Mouse (Mus musculus) E14TG2a.4 (cell line): ENCODE measurements around the gene Ssbp2.

ENCODE experiments used
- H3K27me3 ChIP-seq: 2 replicates; pipeline ENCODE4 v1.6.1; 2014; ENCODE audit warnings: low read length, control low read depth; ENCODE audit not compliant: insufficient read depth
- H3K36me3 ChIP-seq: 2 replicates; pipeline ENCODE4 v1.6.1; 2014; ENCODE audit warnings: low read length, control low read depth; ENCODE audit not compliant: insufficient read depth
- H3K4me1 ChIP-seq: replicated peaks from 2 replicates; pipeline ENCODE4 v1.6.1; 2014; ENCODE audit warnings: low read depth, low read length, control low read depth
- H3K4me3 ChIP-seq: replicated peaks from 2 replicates; pipeline ENCODE4 v1.5.1; 2014; ENCODE audit warnings: mild to moderate bottlenecking, low read length
- H3K9me3 ChIP-seq: 2 replicates; pipeline ENCODE4 v1.6.1; 2014; ENCODE audit warnings: low read length, control low read depth
- CTCF ChIP-seq: conservative IDR thresholded peaks from 2 replicates; pipeline ENCODE4 v1.5.1; 2014; ENCODE audit warnings: low read length
- NANOG ChIP-seq: IDR thresholded peaks from 2 replicates; pipeline ENCODE4 v1.6.1; 2014; ENCODE audit warnings: borderline replicate concordance, low read length, mixed read lengths
- POU5F1 ChIP-seq: IDR thresholded peaks from 2 replicates; pipeline ENCODE4 v1.6.1; 2014; ENCODE audit warnings: low read length, borderline replicate concordance

Ssbp2 gene

DNA sequence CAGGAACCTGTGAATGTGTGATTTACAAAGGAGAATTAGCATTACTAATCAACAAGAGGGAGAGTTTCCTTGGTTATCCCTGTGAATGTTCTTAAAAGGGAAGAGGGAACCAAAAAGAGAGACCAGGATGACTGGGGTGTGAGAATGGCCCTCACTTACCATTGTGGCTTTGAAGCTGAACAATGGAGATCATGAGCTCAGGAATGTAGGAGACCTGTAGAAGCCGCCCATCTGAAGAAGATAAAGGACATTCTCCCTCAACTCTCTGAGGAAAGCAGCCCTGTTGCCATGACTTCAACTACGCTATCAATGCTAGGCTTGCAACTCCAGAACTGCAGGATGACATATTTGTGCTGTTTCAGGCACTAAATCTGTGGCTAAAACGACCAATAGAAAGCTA, 22.2 kb upstream of the Ssbp2 start:
- Histone ChIP-seq H3K27me3 (no peaks in the 10 kb centered on the region), H3K36me3 (no peaks in the 10 kb centered on the region), H3K9me3 (no peaks in the 10 kb centered on the region), H3K4me3 (no peak overlapping the region), H3K4me1 (peaks cover 27% of the 10 kb centered on the region)
- 0 out of 2 replicates have a peak, but pooled peaks have one; percentile 21 for TF ChIP-seq NANOG
- no peak for TF ChIP-seq CTCF

- H3K4me3 ChIP-seq: no peak overlapping the region
These were observed 18.6 kb upstream of the Ssbp2 start for GRCm38 (mm10) chr13:91441476-91441875.

DNA sequence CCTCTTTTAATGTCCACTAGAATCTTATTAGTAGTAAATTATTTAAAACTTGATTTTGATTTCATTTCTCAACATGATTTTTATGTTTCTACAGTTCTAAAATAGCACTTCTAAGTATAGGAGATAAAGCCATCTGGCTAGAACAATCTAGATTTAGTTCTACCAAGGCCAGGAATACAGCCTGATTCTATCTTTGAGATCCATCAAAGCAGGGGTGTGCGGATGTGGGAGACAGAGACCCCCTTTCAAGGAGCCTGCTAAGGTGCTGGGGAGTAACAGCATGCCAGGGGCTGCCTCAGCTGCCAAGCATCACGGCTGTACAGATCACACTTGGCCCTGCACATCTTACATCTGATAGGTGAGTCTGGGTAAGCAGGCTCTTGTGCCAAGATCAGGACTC, 13.4 kb upstream of the Ssbp2 start:
- no peaks in the 10 kb centered on the region for H3K27me3 ChIP-seq
- TF ChIP-seq NANOG: no peak
- TF ChIP-seq POU5F1: no peak
- no peak for TF ChIP-seq CTCF

More at GRCm38 (mm10) chr13:91441476-91441875, 18.6 kb upstream of the Ssbp2 start:
- Histone ChIP-seq H3K9me3 (no peaks in the 10 kb centered on the region), H3K36me3 (no peaks in the 10 kb centered on the region), H3K4me1 (peaks cover 25% of the 10 kb centered on the region), H3K27me3 (no peaks in the 10 kb centered on the region)
- no peak for TF ChIP-seq CTCF
- TF ChIP-seq POU5F1: no peak
- TF ChIP-seq NANOG: no peak

DNA sequence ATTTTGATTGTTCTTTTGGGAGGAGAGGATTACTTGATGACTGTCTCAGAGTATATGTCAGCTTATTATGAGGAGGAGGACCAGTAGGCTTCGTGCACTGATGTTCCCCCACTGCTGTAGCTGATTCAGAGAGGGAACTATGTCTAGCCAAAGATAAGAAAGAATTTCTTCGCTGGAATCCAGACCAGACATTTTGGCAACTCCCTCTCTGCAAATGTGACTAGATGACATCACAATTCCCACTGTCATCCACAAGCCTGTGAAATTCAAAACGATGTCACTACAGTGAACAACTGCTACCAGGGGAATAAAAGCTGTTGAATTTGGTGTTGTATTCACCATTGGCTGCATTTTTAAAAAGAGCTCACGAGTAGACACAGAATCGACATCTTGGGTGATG, 11.1 kb upstream of the Ssbp2 start:
- TF ChIP-seq POU5F1 (no peak), NANOG (no peak), CTCF (no peak)
- no peaks in the 10 kb centered on the region for H3K27me3 ChIP-seq
- H3K4me3 ChIP-seq: no peak overlapping the region
- no peaks in the 10 kb centered on the region for H3K9me3 ChIP-seq
- H3K4me1 ChIP-seq: no peaks in the 10 kb centered on the region; the same call in 1 of the 2 replicates
- H3K36me3 ChIP-seq: no peaks in the 10 kb centered on the region

More for the DNA sequence above, 13.4 kb upstream of the Ssbp2 start:
- Histone ChIP-seq H3K36me3 (no peaks in the 10 kb centered on the region), H3K4me1 (peaks cover 4% of the 10 kb centered on the region; the same call in 1 of the 2 replicates), H3K4me3 (no peak overlapping the region), H3K9me3 (no peaks in the 10 kb centered on the region)

DNA sequence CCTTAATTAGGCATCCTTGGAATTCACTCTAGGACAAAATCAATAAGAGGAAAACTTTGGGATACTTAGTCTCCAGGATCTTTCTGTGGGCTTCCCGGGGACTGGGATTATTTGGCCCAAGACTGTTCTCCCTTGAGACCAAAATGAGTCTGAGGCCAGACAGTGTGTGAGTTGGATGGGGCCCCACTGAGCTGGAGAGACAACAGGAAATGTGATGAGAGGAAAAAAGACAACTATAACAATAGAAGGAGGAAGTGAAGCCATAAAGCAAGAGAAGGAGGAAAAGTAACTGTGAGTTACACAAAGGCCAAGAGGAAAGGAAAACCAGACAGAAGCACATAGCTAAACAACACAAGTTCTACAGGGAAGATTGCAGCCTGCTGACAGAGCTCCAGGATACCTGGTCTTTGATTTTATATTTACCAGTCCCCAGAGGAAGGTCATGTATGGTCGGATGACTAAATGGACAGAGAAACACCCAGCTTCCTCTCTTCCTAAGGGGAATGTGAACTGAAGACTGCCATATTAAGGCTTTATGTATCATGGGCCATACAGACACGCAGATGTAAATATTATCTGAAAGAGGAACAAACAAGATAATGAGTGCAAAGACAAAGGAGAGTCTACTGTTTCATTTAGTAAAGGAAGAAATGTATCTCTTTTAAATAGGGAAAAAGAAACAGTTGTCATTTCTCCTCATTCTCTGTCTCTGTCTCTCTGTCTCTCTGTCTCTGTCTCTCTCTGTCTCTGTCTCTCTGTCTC, 8.5 kb upstream of the Ssbp2 start:
- Histone ChIP-seq H3K4me3 (no peak overlapping the region), H3K4me1 (no peaks in the 10 kb centered on the region), H3K9me3 (no peaks in the 10 kb centered on the region), H3K27me3 (no peaks in the 10 kb centered on the region), H3K36me3 (no peaks in the 10 kb centered on the region)
- TF ChIP-seq NANOG (no peak), POU5F1 (no peak), CTCF (no peak)

DNA sequence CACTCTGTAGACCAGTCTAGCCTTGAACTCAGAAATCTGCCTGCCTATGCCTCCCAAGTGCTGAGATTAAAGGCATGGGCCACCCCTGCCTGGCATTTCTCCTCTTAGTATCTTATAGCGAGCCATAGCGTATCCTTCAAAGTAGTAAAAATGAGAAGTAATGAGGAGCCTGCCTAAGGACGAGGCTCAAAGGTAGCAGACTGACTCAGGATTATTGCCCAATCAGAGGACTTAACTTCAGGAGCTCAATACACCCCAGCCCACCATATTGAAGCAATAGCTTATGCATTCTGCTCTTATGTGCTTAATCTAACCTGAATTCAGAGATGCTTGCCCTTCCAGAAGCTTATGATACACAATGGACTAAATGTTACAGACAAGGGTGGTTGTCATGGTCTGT, 7.8 kb upstream of the Ssbp2 start:
- Histone ChIP-seq H3K27me3 (no peaks in the 10 kb centered on the region), H3K9me3 (no peaks in the 10 kb centered on the region), H3K36me3 (no peaks in the 10 kb centered on the region), H3K4me1 (no peaks in the 10 kb centered on the region), H3K4me3 (no peak overlapping the region)
- TF ChIP-seq POU5F1 (no peak), NANOG (no peak)

DNA sequence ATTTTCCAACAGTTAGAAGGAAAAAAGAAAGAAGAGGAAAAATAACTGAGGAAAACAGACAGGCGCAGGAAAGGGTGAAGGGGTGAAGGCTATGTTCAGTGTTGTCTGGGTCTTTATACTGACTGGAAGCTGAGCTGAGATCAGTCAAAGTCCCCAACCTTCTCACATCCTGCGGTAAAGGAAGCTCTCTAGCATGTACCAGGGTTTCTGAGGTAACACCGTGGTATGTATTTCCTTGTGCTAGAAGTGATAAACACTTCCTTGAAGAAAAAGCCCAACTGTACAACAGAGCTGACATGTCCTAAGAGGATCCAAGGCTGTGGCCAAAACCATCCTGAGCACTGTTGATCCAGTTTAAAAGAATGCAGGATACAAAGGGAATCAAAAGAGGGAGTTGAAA, 6.8 kb upstream of the Ssbp2 start:
- TF ChIP-seq NANOG: no peak
- no peak for TF ChIP-seq POU5F1
- no peak for TF ChIP-seq CTCF
- no peaks in the 10 kb centered on the region for H3K36me3 ChIP-seq
- H3K27me3 ChIP-seq: no peaks in the 10 kb centered on the region
- no peak overlapping the region for H3K4me3 ChIP-seq
- no peaks in the 10 kb centered on the region for H3K4me1 ChIP-seq
- no peaks in the 10 kb centered on the region for H3K9me3 ChIP-seq

DNA sequence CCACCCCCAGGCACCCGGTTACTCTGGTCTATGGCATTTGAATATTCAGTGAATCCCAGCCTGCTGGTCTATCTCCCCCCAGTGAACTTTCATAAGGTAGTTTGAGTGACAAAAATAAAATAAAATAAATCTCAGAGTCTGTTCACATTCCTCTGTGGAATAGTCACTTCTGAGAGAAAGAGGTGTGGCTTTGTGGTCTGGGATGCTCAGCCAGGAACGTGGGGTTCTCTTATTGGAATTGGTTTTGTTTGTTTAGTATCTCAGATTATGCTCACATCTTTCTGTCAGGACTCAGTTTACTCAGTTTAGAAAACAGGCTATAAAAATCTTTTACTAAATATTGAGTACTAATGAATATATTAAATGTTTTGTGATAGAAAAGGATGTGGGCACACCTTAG, 4.0 kb upstream of the Ssbp2 start:
- Histone ChIP-seq H3K36me3 (no peaks in the 10 kb centered on the region), H3K27me3 (no peaks in the 10 kb centered on the region), H3K9me3 (no peaks in the 10 kb centered on the region), H3K4me3 (no peak overlapping the region), H3K4me1 (peaks cover 6% of the 10 kb centered on the region; the same call in 1 of the 2 replicates)
- no peak for TF ChIP-seq POU5F1
- TF ChIP-seq NANOG: no peak
- TF ChIP-seq CTCF: no peak

GRCm38 (mm10) chr13:91456735-91457134, 3.3 kb upstream of the Ssbp2 start:
- peaks cover 6% of the 10 kb centered on the region; the same call in 1 of the 2 replicates for H3K4me1 ChIP-seq
- H3K27me3 ChIP-seq: no peaks in the 10 kb centered on the region
- no peaks in the 10 kb centered on the region for H3K9me3 ChIP-seq
- TF ChIP-seq NANOG (no peak), CTCF (no peak), POU5F1 (no peak)
- no peak overlapping the region for H3K4me3 ChIP-seq
- no peaks in the 10 kb centered on the region for H3K36me3 ChIP-seq
